Mouse (Mus musculus) cortical plate, adult 2 months (tissue): Measurements from ENCODE around the gene AC124502.3. TPM values are rescaled to one million over a fixed set of nuclear protein-coding genes. Genes with fewer than 3 reads are reported as not detected.

Experiments
- H3K27ac ChIP-seq: fragments of 200-500 bp; 2 replicates; pipeline ENCODE4 v1.5.1; 2012; ENCODE audit warnings: low read length, control low read depth, inconsistent platforms; ENCODE audit not compliant: insufficient read depth
- H3K4me1 ChIP-seq: fragments of 200-500 bp; 2 replicates; pipeline ENCODE4 v1.6.1; 2011; ENCODE audit warnings: low read length; ENCODE audit not compliant: control insufficient read depth, insufficient read depth
- H3K4me3 ChIP-seq: fragments of 200-500 bp; 2 replicates; pipeline ENCODE4 v1.5.1; 2011; ENCODE audit warnings: mild to moderate bottlenecking, low read length, control low read depth; ENCODE audit not compliant: insufficient read depth
- CTCF ChIP-seq: fragments of 200-500 bp; IDR thresholded peaks from 2 replicates; pipeline ENCODE4 v1.5.1; 2011; ENCODE audit warnings: mild to moderate bottlenecking, control low read depth, low read length; ENCODE audit not compliant: insufficient read depth; ENCODE audit errors: extremely low read depth
- POLR2A ChIP-seq: fragments of 200-500 bp; IDR thresholded peaks from 2 replicates; pipeline ENCODE4 v1.6.1; 2011; ENCODE audit warnings: mild to moderate bottlenecking, low read length, control low read depth; ENCODE audit not compliant: insufficient read depth; ENCODE audit errors: extremely low read depth
- polyA plus RNA-seq: library from polyadenylated mRNA; depleted of rRNA; stranded (reverse); fragments of >200 nt; gene quantifications from 2 replicates; pipeline ENCODE4 v1.2.3, GENCODE M21; 2012

The AC124502.3 gene
- polyA plus RNA-seq, 1 experiment, result 4.8 TPM

DNA sequence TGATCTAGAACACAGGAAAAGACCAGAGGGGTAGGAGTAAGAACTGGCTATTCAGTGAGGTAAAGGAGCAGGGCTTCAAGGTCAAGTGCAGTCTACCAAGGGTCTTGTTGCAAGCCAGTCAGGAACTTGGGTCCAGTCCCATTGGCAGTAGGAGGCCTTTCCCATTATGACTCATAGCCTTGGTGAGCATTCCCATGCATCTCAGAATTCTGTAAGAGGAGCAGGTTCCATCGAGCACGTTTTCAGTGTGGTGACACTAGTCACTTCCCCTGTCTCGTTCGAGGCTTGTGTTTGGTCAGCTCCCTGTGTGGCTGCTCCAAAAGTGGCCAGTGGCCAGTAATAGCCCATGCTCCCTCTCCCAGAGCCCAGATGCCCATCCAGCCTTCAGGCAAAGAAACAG lies 6.8 kb downstream of the AC124502.3 start:
- peaks cover 13% of the 10 kb centered on the region for H3K4me1 ChIP-seq
- no peak overlapping the region for H3K4me3 ChIP-seq
- H3K27ac ChIP-seq, result peak overlapping the region; percentile 13; the same call in 1 of the 2 replicates
- TF ChIP-seq CTCF, result no peak
- no peak for TF ChIP-seq POLR2A

DNA sequence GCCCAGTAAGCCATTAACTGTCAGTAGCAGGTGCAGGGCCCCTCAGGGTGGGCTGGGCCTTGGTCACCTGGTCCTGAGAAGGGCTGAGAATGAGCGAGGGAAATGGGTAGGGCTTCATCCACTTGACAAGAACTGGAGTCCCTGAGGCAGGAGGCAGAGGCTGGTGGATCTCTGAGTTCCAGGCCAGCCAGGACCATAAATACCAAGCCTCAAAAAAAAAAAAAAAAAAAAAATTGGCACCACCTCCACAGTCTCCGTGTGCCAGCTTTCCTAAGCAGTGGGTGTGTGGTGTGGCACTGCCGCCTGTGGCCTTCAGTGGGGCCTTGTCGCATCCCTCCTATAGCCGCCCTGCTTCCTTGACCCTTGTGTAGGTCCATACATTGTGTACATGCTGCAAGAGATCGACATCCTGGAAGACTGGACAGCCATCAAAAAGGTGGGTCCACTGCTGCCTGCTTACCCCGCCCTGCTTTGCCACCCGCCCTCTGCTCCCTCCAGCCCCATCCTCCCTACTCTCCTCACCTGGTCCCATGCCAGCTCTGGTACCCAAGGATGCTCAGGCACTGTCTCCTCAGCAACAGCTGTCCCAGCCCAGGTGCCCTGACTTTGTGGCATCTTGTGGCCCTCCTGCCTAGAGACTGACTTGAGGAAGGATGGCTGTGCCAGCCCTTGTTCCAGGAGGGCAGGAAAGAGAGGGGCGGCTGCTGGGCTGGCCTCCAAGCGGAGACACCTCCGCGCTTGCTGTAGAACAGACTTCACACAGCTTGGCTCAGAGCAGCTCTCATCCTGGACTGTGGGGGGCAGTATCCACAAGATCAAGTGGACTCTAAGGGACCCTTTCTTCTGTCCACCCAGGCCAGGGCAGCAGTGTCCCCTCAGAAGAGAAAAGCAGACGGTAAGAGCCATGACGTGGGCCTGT lies 9.7 kb downstream of the AC124502.3 start:
- Histone ChIP-seq H3K27ac (peak overlapping the region; percentile 96), H3K4me1 (peaks cover 13% of the 10 kb centered on the region), H3K4me3 (peak overlapping the region; percentile 36)
- TF ChIP-seq POLR2A, result peak; percentile 50
- TF ChIP-seq CTCF, result peak; percentile 33; the same call in 1 of the 2 replicates

- TF ChIP-seq CTCF, result no peak
- no peak for TF ChIP-seq POLR2A
- H3K4me3 ChIP-seq, result no peak overlapping the region
- H3K4me1 ChIP-seq, result peaks cover 13% of the 10 kb centered on the region
- peak overlapping the region; percentile 94 for H3K27ac ChIP-seq
Measured at GRCm38 (mm10) chr19:5049325-5049724, 10.6 kb downstream of the AC124502.3 start.

GRCm38 (mm10) chr19:5050047-5050905 lies 11.6 kb downstream of the AC124502.3 start, which contains the start of gene Rin1:
Rin1 (plus strand) TSS chr19:5050481.
- Histone ChIP-seq H3K27ac (peak within 1 kb of the TSS; percentile 94), H3K4me3 (peak within 1 kb of the TSS; percentile 58), H3K4me1 (peaks cover 13% of the 10 kb centered on the region)
- TF ChIP-seq POLR2A (peak; percentile 54; the same call in 1 of the 2 replicates), CTCF (peak; percentile 40)

GRCm38 (mm10) chr19:5051031-5051430 lies 12.3 kb downstream of the AC124502.3 start:
- no peak for TF ChIP-seq CTCF
- TF ChIP-seq POLR2A, result no peak
- H3K27ac ChIP-seq, result peak overlapping the region; percentile 84
- peaks cover 11% of the 10 kb centered on the region for H3K4me1 ChIP-seq
- H3K4me3 ChIP-seq, result peak overlapping the region; percentile 58

- Histone ChIP-seq H3K4me3 (peak overlapping the region; percentile 58), H3K27ac (peak overlapping the region; percentile 84), H3K4me1 (peaks cover 11% of the 10 kb centered on the region)
- TF ChIP-seq CTCF (no peak), POLR2A (no peak)
Measured at GRCm38 (mm10) chr19:5051515-5051914, 12.8 kb downstream of the AC124502.3 start.

- Histone ChIP-seq H3K4me3 (peak overlapping the region; percentile 58), H3K27ac (peak overlapping the region; percentile 79), H3K4me1 (peaks cover 8% of the 10 kb centered on the region)
- TF ChIP-seq POLR2A, result peak; percentile 50; the same call in 1 of the 2 replicates
- no peak for TF ChIP-seq CTCF
Measured at GRCm38 (mm10) chr19:5052166-5052822, 13.6 kb downstream of the AC124502.3 start.

DNA sequence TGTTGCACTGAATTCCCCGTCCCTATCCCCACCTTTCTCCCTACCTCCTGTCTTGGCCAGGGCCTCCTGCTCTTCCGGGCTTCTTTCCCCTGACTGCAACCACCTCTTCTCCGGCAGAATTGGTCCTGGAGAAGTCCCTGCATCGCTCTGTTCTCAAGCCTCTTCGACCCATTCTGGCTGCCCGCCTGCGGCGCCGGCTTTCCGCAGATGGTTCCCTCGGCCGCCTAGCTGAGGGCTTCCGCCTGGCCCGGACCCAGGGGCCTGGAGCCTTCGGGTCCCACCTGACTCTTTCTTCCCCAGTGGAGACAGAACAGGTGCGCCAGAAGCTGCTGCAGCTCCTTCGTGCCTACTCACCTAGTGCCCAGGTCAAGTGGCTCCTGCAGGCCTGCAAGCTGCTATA lies 14.2 kb downstream of the AC124502.3 start:
- Histone ChIP-seq H3K27ac (peak overlapping the region; percentile 79), H3K4me3 (peak overlapping the region; percentile 58), H3K4me1 (peaks cover 5% of the 10 kb centered on the region; the same call in 1 of the 2 replicates)
- TF ChIP-seq CTCF (no peak), POLR2A (no peak)

- TF ChIP-seq CTCF (peak; percentile 47), POLR2A (no peak)
- no peak overlapping the region for H3K4me3 ChIP-seq
- peaks cover 8% of the 10 kb centered on the region for H3K4me1 ChIP-seq
- H3K27ac ChIP-seq, result no peak overlapping the region
Measured at GRCm38 (mm10) chr19:5053909-5054308, 15.2 kb downstream of the AC124502.3 start.
